Mouse (Mus musculus) heart, adult 2 months (tissue): ENCODE measurements at regions not wholly inside any gene's neighbourhood (a gene's known extent, or its start where the extent isn't known, plus 50 kb on each side); places are given as distances from the start of the nearest gene placed in this dataset.

ENCODE experiments used
- CTCF ChIP-seq: fragments of 200-600 bp; IDR thresholded peaks from 2 replicates; pipeline ENCODE4 v1.8.1; 2022; ENCODE audit warnings: antibody characterized with exemption, mild to moderate bottlenecking, moderate library complexity
- EP300 ChIP-seq: fragments of 200-500 bp; IDR thresholded peaks from 2 replicates; pipeline ENCODE4 v1.6.1; 2011; ENCODE audit warnings: low read depth, low read length, control low read depth; ENCODE audit not compliant: insufficient read depth

GRCm38 (mm10) chr4:31205332-31205970 lies 758.4 kb upstream of the Map3k7 start:
- TF ChIP-seq CTCF (no peak), EP300 (no peak)
